Mouse (Mus musculus): ENCODE data around the gene Alkbh4. TPM values are rescaled to one million over a fixed set of nuclear protein-coding genes. Genes with fewer than 3 reads are reported as not detected.

Gene Alkbh4
- polyA plus RNA-seq (2012; rRNA removed): 14.9 and 15.9 TPM in 2 replicates

DNA sequence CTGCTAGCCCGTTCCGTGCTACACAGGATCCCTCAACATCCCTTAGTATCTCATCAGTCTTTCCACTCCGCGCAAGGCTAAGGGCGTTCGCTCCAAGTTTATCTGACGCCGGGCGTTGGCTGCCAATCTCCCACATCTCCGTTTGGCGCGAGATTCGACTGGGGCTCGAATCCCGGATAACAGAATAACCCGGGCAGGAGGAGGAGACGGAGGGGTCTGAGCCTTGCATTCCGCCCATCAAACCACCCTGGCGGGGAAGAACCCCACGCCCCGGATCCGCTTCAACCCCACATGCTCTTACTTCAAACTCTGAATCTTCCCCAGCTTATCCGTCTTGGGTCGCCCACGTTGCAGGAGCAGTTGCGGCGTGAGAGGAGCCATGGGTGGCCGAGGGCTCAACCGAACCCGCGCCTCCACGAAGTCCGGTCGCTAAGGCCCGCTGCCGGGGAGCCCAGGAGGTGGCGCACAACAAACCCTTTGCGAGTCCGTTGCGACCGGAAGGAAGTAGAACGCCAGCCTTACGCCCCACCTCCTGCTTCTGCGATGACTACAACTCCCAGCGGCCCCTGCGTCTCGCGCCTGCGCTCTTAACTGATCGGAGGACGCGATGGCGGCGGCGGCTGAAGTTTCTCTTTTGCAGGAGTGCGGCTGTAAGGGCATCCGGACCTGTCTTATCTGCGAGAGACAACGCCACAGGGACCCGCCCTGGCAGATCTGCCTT is at the start of gene Alkbh4, which contains the start of gene Lrwd1:
TSS of gene Alkbh4 (plus strand) at position 576 of the 721 bp plus-strand sequence.
TSS of gene Lrwd1 (minus strand) at position 504 of the 721 bp plus-strand sequence.

DNA sequence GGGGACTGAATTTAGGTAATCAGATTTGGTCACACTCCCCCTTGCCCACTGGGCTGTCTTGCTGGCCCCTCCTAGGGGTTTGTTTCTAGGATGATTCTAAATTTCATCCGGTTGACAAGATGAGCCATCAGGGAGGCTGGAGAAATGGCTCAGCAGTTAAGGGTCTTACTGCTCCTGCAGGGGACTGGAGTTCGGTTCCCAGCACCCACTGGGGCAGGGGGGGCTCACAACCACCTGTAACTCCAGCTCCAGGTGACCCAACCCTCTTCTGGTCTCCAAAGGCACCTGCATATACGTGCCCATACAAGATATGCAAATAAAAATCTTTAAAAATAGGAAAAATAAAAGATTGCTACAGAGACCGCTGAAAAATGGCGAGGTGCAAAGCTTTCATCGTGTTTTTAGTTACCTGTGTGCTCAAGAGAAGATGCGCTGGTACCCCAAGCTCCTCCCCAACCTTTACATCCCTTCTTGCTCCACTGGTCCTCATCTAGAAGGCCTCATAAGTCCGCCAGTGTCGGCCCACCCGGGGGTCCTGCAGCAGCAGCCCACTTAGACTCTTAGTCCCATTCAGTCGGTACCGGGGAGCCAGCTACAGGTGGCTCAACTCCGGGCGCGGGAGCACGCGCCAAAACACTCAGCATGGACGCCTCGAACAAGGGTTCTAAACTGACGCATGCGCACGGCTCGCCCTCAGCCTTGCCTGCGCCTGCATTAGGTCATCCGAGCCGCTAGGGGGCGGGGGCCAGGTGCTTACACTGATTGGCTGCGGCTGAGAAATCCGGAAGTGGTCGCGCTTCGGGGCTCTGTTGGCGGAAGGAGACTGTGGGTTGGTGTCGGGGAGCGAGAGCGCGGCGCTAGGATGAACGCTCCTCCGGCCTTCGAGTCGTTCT is 19.8 kb upstream of the Alkbh4 start, which contains the start of gene Polr2j:
TSS of gene Polr2j (plus strand) at position 741 of the 893 bp plus-strand sequence.

GRCm38 (mm10) chr5:136170512-136171362 is 34.8 kb downstream of the Alkbh4 start, which contains the start of gene Orai2:
Gene Orai2, minus strand, starts transcription at chr5:136170713.

Other genes starting within 250 kb of the Alkbh4 start
- gene Hspb1, start 248.2 kb upstream of the Alkbh4 start, polyA plus RNA-seq (2012; rRNA removed): 31.0 and 46.1 TPM in 2 replicates
- 481 and 506 TPM in 2 replicates for gene Ywhag, start 201.5 kb upstream of the Alkbh4 start, polyA plus RNA-seq (2012; rRNA removed)
- gene Ssc4d, start 161.6 kb upstream of the Alkbh4 start, polyA plus RNA-seq (2012; rRNA removed): 4.8 and 5.5 TPM in 2 replicates
- gene Zp3, start 156.0 kb upstream of the Alkbh4 start, polyA plus RNA-seq (2012; rRNA removed): 0.09 and 0.17 TPM in 2 replicates
- 18.2 and 19.7 TPM in 2 replicates for gene Dtx2, start 141.3 kb upstream of the Alkbh4 start, polyA plus RNA-seq (2012; rRNA removed)
- 0.01 and 3.8 TPM in 2 replicates for gene Upk3b, start 97.7 kb upstream of the Alkbh4 start, polyA plus RNA-seq (2012; rRNA removed)
- 0.08 and 20.4 TPM in 2 replicates for gene Upk3bl, start 81.7 kb upstream of the Alkbh4 start, polyA plus RNA-seq (2012; rRNA removed)
- 18.7 and 19.6 TPM in 2 replicates for gene Rasa4, start 52.2 kb upstream of the Alkbh4 start, polyA plus RNA-seq (2012; rRNA removed)
- gene Polr2j, start 19.5 kb upstream of the Alkbh4 start, polyA plus RNA-seq (2012; rRNA removed): 166 and 176 TPM in 2 replicates
- gene Lrwd1, start 72 bp upstream of the Alkbh4 start, polyA plus RNA-seq (2012; rRNA removed): 47.6 and 47.7 TPM in 2 replicates
- 66.8 and 69.2 TPM in 2 replicates for gene Orai2, start 34.6 kb downstream of the Alkbh4 start, polyA plus RNA-seq (2012; rRNA removed)
- 44.8 and 46.3 TPM in 2 replicates for gene Prkrip1, start 62.8 kb downstream of the Alkbh4 start, polyA plus RNA-seq (2012; rRNA removed)
- 42.9 and 50.2 TPM in 2 replicates for gene Sh2b2, start 110.4 kb downstream of the Alkbh4 start, polyA plus RNA-seq (2012; rRNA removed)

All from central nervous system, embryonic 18 days (tissue).